Mouse (Mus musculus): ENCODE measurements around the gene Hpse. TPM values are rescaled to one million over a fixed set of nuclear protein-coding genes. Genes with fewer than 3 reads are reported as not detected.

Gene Hpse
- polyA plus RNA-seq, 1 experiment from 2014 or later, result 0.24 TPM

- H3K36me3 ChIP-seq, result no peaks in the 10 kb centered on the region
- 0 out of 2 replicates have a peak, but pooled peaks cover 3% of the 10 kb centered on the region for H3K27me3 ChIP-seq
- H3K4me2 ChIP-seq (replicated peaks), result no peak overlapping the region
- no peak overlapping the region for H3K4me3 ChIP-seq (replicated peaks)
- no peak overlapping the region for H3K9ac ChIP-seq (replicated peaks)
- H3K27ac ChIP-seq, result no peak overlapping the region
- ATAC-seq, result no peak
- no peaks in the 10 kb centered on the region for H3K9me3 ChIP-seq
- 85% methylated on average over 4 of the region's 4 CpGs for WGBS
- no peaks in the 10 kb centered on the region for H3K4me1 ChIP-seq (replicated peaks)
Observed at GRCm38 (mm10) chr5:100726001-100726400, 6.5 kb upstream of the Hpse start.

DNA sequence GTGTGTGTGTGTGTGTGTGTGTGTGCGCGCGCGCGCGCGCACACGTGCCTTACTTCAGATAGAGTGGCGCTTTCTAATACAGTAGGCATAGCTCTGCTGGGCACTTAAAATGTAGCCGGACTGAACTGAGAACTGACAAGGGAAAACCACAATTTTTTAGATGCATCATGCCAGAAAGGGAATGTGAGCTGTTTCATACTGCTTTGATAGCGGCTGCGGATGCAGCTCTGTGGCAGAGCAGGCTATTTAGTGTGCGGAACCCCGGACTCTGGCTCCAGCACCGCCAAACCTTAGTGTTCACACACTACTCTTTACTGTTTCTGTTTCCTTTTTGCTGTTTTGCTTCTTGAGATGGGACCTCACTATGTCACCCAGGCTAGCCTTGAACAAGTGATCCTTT, 2.8 kb downstream of the Hpse start:
- no peak for ATAC-seq
- no peak overlapping the region for H3K4me2 ChIP-seq (replicated peaks)
- 93% methylated on average over 15 of the region's 15 CpGs for WGBS
- H3K4me1 ChIP-seq (replicated peaks), result peaks cover 9% of the 10 kb centered on the region
- no peak overlapping the region for H3K27ac ChIP-seq
- no peaks in the 10 kb centered on the region for H3K9me3 ChIP-seq
- H3K36me3 ChIP-seq, result no peaks in the 10 kb centered on the region
- H3K27me3 ChIP-seq, result peaks cover 32% of the 10 kb centered on the region
- no peak overlapping the region for H3K4me3 ChIP-seq (replicated peaks)
- H3K9ac ChIP-seq (replicated peaks), result no peak overlapping the region

DNA sequence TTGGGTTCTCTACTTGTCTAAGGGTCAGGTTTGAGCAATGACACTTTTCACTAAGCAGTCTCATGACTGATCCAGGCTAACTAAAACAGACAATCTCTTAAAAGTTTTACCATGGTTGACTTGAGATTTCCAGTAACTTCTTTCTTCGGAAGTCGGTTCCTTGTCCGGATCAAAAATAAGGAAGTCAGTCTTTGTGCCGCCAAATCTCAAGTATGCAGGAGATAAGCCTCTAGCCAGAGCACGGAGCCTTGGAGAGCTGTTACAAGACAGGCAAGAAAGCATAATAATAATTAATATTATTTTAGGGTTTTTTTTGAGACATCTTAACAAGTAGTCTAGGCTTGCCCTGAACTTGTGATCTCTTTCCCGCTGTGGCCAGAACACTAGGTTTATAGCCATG, 8.3 kb downstream of the Hpse start:
- Histone ChIP-seq H3K4me2 (replicated peaks) (no peak overlapping the region), H3K36me3 (no peaks in the 10 kb centered on the region), H3K4me3 (replicated peaks) (no peak overlapping the region), H3K9me3 (no peaks in the 10 kb centered on the region), H3K27me3 (no peaks in the 10 kb centered on the region), H3K27ac (no peak overlapping the region), H3K9ac (replicated peaks) (no peak overlapping the region), H3K4me1 (replicated peaks) (no peaks in the 10 kb centered on the region)
- 91% methylated on average over 6 of the region's 6 CpGs for WGBS
- no peak for ATAC-seq

DNA sequence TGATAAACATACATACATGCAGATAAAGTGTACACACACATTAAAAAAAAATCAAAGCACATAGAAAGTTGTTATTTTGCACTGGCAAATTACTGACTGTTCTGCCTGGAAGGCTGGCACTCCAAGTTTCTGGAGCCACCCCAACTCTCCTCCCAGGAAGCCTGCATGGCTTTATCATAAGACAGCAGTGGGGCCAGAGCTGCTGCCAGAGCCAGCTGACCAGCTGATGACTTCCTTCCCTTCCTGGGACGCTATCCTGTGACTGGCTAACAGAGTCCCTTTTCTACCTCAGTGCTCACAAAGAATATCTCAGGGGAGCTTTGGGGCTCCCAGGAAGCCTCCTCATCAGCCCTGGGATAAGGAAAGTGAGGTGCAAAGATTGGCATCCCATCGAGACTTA, 9.5 kb downstream of the Hpse start:
- Histone ChIP-seq H3K27me3 (no peaks in the 10 kb centered on the region), H3K9ac (replicated peaks) (no peak overlapping the region), H3K36me3 (no peaks in the 10 kb centered on the region), H3K4me1 (replicated peaks) (no peaks in the 10 kb centered on the region), H3K4me3 (replicated peaks) (no peak overlapping the region), H3K9me3 (no peaks in the 10 kb centered on the region), H3K27ac (no peak overlapping the region), H3K4me2 (replicated peaks) (no peak overlapping the region)
- ATAC-seq, result no peak
- 68% methylated on average over 2 of the region's 2 CpGs for WGBS

GRCm38 (mm10) chr5:100709035-100709434, 10.5 kb downstream of the Hpse start:
- 89% methylated on average over 6 of the region's 6 CpGs for WGBS
- H3K4me1 ChIP-seq (replicated peaks), result no peaks in the 10 kb centered on the region
- ATAC-seq, result no peak

DNA sequence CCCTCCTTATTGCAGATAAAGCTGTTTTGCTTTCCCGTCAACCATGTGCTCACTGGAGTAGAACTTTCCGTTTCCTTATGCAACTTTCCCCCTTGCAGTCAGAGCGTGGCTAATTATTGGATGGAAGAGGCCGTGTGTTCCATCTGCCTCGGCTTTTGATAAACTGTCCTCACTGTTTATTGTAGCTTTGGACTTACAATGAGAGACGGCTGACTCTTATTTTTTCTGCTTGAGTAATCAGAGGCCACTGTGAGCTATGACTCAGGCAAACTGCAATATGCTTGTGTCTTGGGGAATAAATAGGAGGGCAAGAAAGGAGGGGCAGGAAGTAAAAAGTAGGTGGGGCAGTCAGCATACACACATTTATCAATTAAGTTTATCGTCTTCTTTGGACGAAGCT, 12.8 kb downstream of the Hpse start:
- H3K4me1 ChIP-seq (replicated peaks), result no peaks in the 10 kb centered on the region
- 55% methylated on average over 8 of the region's 8 CpGs for WGBS
- no peak overlapping the region for H3K9ac ChIP-seq (replicated peaks)
- no peak overlapping the region for H3K4me3 ChIP-seq (replicated peaks)
- no peak overlapping the region for H3K27ac ChIP-seq
- no peak overlapping the region for H3K4me2 ChIP-seq (replicated peaks)
- no peaks in the 10 kb centered on the region for H3K9me3 ChIP-seq
- H3K36me3 ChIP-seq, result no peaks in the 10 kb centered on the region
- H3K27me3 ChIP-seq, result no peaks in the 10 kb centered on the region
- ATAC-seq, result no peak

More at GRCm38 (mm10) chr5:100709035-100709434, 10.5 kb downstream of the Hpse start:
- no peak overlapping the region for H3K27ac ChIP-seq
- no peaks in the 10 kb centered on the region for H3K36me3 ChIP-seq
- no peak overlapping the region for H3K4me2 ChIP-seq (replicated peaks)
- no peaks in the 10 kb centered on the region for H3K27me3 ChIP-seq
- H3K9me3 ChIP-seq, result no peaks in the 10 kb centered on the region
- H3K4me3 ChIP-seq (replicated peaks), result no peak overlapping the region
- H3K9ac ChIP-seq (replicated peaks), result no peak overlapping the region

DNA sequence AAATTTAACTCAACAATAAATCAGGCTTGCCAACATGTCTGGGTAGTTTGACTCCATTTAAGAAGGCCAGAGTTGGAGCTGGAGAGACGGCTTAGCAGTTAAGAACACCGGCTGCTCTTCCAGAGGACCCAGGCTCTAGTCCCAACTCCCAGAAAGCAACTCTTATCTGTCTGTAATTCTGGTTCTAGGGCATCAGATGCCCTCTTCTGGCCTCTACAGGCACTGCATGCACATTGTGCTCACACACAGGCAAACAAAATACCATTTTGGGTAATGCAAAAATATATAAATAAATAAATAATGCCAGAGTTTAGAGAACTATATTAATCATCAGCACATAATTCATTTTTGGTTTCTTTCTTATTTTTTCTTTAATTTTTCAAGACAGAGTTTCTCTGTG, 15.2 kb downstream of the Hpse start:
- Histone ChIP-seq H3K36me3 (no peaks in the 10 kb centered on the region), H3K27me3 (no peaks in the 10 kb centered on the region), H3K27ac (no peak overlapping the region), H3K4me1 (replicated peaks) (no peaks in the 10 kb centered on the region), H3K4me3 (replicated peaks) (no peak overlapping the region), H3K9me3 (no peaks in the 10 kb centered on the region), H3K4me2 (replicated peaks) (no peak overlapping the region), H3K9ac (replicated peaks) (no peak overlapping the region)
- no peak for ATAC-seq
- 98% methylated on average over 2 of the region's 2 CpGs for WGBS

- no peaks in the 10 kb centered on the region for H3K4me1 ChIP-seq (replicated peaks)
- H3K36me3 ChIP-seq, result no peaks in the 10 kb centered on the region
- no peaks in the 10 kb centered on the region for H3K9me3 ChIP-seq
- H3K27ac ChIP-seq, result no peak overlapping the region
- H3K27me3 ChIP-seq, result no peaks in the 10 kb centered on the region
- H3K4me2 ChIP-seq (replicated peaks), result no peak overlapping the region
- H3K9ac ChIP-seq (replicated peaks), result no peak overlapping the region
- no peak for ATAC-seq
- no peak overlapping the region for H3K4me3 ChIP-seq (replicated peaks)
- 90% methylated on average over 3 of the region's 3 CpGs for WGBS
Observed at GRCm38 (mm10) chr5:100702325-100702724, 17.2 kb downstream of the Hpse start.

- H3K27me3 ChIP-seq, result no peaks in the 10 kb centered on the region
- H3K27ac ChIP-seq, result no peak overlapping the region
- H3K4me1 ChIP-seq (replicated peaks), result no peaks in the 10 kb centered on the region
- no peak overlapping the region for H3K4me3 ChIP-seq (replicated peaks)
- WGBS, result 85% methylated on average over 13 of the region's 13 CpGs
- no peak overlapping the region for H3K4me2 ChIP-seq (replicated peaks)
- ATAC-seq, result no peak
- H3K36me3 ChIP-seq, result no peaks in the 10 kb centered on the region
- no peaks in the 10 kb centered on the region for H3K9me3 ChIP-seq
- no peak overlapping the region for H3K9ac ChIP-seq (replicated peaks)
Observed at GRCm38 (mm10) chr5:100700861-100701620, 18.5 kb downstream of the Hpse start.

DNA sequence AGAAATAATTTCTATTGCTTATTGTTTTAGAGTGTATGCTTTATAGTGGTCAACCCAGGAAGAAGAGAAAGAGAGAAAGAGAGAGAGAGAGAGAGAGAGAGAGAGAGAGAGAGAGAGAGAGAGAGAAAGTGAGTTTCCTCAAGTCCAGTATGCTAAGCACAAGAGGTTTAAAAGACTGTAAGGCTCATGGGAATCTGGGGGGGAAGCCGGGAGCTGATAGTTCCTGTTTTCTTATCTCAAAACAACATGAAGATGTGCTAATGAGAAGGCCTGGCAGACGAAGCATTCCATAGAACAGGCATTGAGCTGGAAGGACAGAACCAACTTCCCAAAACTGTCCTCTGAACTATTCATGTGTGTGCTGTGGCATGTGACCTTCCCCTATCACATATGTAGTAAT, 21.6 kb downstream of the Hpse start:
- no peaks in the 10 kb centered on the region for H3K36me3 ChIP-seq
- H3K4me2 ChIP-seq (replicated peaks), result no peak overlapping the region
- WGBS, result 74% methylated on average over 2 of the region's 2 CpGs
- H3K9me3 ChIP-seq, result no peaks in the 10 kb centered on the region
- no peak overlapping the region for H3K9ac ChIP-seq (replicated peaks)
- ATAC-seq, result no peak
- no peaks in the 10 kb centered on the region for H3K27me3 ChIP-seq
- H3K4me1 ChIP-seq (replicated peaks), result no peaks in the 10 kb centered on the region
- H3K27ac ChIP-seq, result no peak overlapping the region
- no peak overlapping the region for H3K4me3 ChIP-seq (replicated peaks)

GRCm38 (mm10) chr5:100697398-100697797, 22.1 kb downstream of the Hpse start:
- Histone ChIP-seq H3K9me3 (no peaks in the 10 kb centered on the region), H3K36me3 (no peaks in the 10 kb centered on the region), H3K4me2 (replicated peaks) (no peak overlapping the region), H3K4me1 (replicated peaks) (no peaks in the 10 kb centered on the region), H3K4me3 (replicated peaks) (no peak overlapping the region), H3K27me3 (no peaks in the 10 kb centered on the region), H3K27ac (no peak overlapping the region), H3K9ac (replicated peaks) (no peak overlapping the region)
- no peak for ATAC-seq
- 63% methylated on average over 2 of the region's 2 CpGs for WGBS

DNA sequence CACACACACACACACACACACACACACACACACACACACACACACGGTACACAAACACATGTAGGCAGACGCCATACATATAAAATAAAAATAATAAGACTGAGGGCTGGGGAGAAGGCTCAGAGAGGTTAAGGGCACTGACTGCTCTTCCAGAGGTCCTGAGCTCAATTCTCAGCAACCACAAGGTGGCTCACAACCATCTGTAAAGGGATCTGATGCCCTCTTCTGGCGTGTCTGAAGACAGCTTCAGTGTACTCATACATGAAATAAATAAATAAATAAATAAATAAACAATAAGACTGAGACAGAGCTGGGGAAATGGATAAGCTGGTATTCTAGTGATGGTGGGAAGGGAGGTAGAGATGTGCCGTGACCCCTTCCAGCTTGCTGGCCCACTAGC, 33.9 kb downstream of the Hpse start:
- Histone ChIP-seq H3K9ac (replicated peaks) (no peak overlapping the region), H3K27ac (no peak overlapping the region), H3K4me1 (replicated peaks) (no peaks in the 10 kb centered on the region), H3K4me2 (replicated peaks) (no peak overlapping the region), H3K36me3 (no peaks in the 10 kb centered on the region), H3K4me3 (replicated peaks) (no peak overlapping the region), H3K9me3 (no peaks in the 10 kb centered on the region), H3K27me3 (no peaks in the 10 kb centered on the region)
- WGBS, result 66% methylated on average over 4 of the region's 4 CpGs
- no peak for ATAC-seq

GRCm38 (mm10) chr5:100680542-100680933, 39.0 kb downstream of the Hpse start:
- Histone ChIP-seq H3K4me1 (replicated peaks) (no peaks in the 10 kb centered on the region), H3K9me3 (no peaks in the 10 kb centered on the region), H3K9ac (replicated peaks) (no peak overlapping the region), H3K4me3 (replicated peaks) (no peak overlapping the region), H3K36me3 (no peaks in the 10 kb centered on the region), H3K27me3 (no peaks in the 10 kb centered on the region), H3K4me2 (replicated peaks) (no peak overlapping the region), H3K27ac (no peak overlapping the region)
- no peak for ATAC-seq
- WGBS, result 74% methylated on average over 6 of the region's 6 CpGs
